Mouse (Mus musculus): Measurements from ENCODE around the gene Lrrc10. TPM values are rescaled to one million over a fixed set of nuclear protein-coding genes. Genes with fewer than 3 reads are reported as not detected.
A peak's percentile ranks its signal among the peaks of the same experiment; 100 is the strongest.
"Not testable (repeated sequence)": the region's sequence is repeated elsewhere in the genome, so short reads cannot be mapped to it uniquely, and the experiment has no call there.

The Lrrc10 gene
- total and polyA plus RNA-seq, 2 experiments from 2014 or later: 0.16 TPM; not detected in 1

DNA sequence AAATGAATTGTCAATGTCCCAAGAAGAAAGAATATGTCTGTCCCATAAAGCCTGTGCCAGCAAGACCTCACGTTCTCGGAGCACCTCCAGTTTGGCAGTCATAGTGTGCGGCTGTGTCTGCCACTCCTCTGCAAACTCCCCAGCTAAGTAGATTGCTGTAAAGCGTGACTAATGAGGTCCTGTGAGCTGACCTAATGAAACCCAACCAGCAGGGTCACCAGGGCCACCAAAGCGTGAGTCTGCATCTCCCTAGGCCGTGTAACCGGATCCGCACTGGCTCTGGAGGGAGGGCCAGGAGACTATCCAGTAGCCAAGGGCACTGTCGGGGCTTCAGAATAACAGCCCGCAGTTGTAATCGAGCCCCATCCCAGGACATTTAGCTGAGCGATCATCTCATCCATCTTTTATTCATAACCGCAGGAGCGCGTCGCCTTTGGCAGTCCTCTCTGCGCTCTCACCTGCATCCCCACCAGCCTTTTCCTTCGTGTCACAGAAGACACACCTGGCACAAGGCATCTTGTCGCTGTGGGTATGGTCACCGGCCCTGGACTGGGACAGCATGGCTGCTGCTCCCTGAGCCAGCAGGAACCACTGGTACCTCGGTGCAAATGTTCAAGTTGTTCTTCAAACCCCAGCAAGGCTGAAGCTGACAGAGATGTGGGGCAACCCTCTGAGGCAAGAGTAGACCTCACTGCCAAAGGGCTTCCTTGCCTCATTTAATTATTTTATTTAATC lies 24.0 kb upstream of the Lrrc10 start:
- no peak overlapping the region for H3K9ac ChIP-seq (replicated peaks; ENCODE audit: low read length)

DNA sequence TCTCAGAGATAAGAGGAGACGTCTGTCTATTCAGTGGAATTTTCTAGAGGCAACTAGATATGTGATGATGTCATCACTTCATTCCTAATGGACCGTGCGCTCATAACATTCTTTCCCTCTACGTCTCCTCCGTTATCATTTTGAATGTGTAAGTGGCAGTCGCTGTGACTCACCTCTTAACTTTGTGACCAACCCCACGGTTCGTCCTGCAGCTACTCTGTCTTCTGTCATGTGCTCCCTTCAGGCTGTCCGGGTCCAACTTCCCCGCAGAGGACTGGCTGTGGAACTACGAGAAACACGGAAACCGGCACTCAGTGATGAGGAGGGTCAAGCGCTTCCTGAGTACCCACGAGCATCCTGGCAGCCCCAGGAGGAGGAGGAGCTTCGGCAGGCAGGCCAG lies 21.4 kb upstream of the Lrrc10 start:
- no peak overlapping the region for H3K4me3 ChIP-seq (ENCODE audit: low read length)
- TF ChIP-seq CTCF (IDR thresholded peaks at IDR 0.05; ENCODE audit: low read depth): no peak
- no peaks in the 10 kb centered on the region for H3K4me1 ChIP-seq (ENCODE audit: insufficient read depth, low read length)
- H3K36me3 ChIP-seq (ENCODE audit: insufficient read depth, low read length): no peaks in the 10 kb centered on the region
- H3K4me2 ChIP-seq (ENCODE audit: low read depth, low read length): 0 out of 2 replicates have a peak overlapping the region, but pooled peaks have one; percentile 10
- no peaks in the 10 kb centered on the region for H3K27me3 ChIP-seq (ENCODE audit: insufficient read depth, low read length)
- no peaks in the 10 kb centered on the region for H3K9me3 ChIP-seq (ENCODE audit: low read length)
- WGBS: 67% methylated on average over 16 of the region's 16 CpGs
- H3K27ac ChIP-seq: no peak overlapping the region
- DNase-seq (ENCODE audit: low spot score): no peak
- H3K9ac ChIP-seq (replicated peaks; ENCODE audit: low read length): no peak overlapping the region
- ATAC-seq: no peak

More for the DNA sequence above, 24.0 kb upstream of the Lrrc10 start:
- H3K27ac ChIP-seq: no peak overlapping the region
- no peaks in the 10 kb centered on the region for H3K36me3 ChIP-seq (ENCODE audit: insufficient read depth, low read length)
- DNase-seq (ENCODE audit: low spot score) (no peak), ATAC-seq (0 out of 2 replicates have a peak, but pooled peaks have one; percentile 43)
- WGBS: 24% methylated on average over 21 of the region's 21 CpGs
- no peak overlapping the region for H3K4me3 ChIP-seq (ENCODE audit: low read length)
- H3K9me3 ChIP-seq (ENCODE audit: low read length): no peaks in the 10 kb centered on the region
- H3K4me1 ChIP-seq (ENCODE audit: insufficient read depth, low read length): no peaks in the 10 kb centered on the region
- H3K4me2 ChIP-seq (ENCODE audit: low read depth, low read length): no peak overlapping the region
- TF ChIP-seq CTCF (IDR thresholded peaks at IDR 0.05; ENCODE audit: low read depth): no peak
- H3K27me3 ChIP-seq (ENCODE audit: insufficient read depth, low read length): no peaks in the 10 kb centered on the region

DNA sequence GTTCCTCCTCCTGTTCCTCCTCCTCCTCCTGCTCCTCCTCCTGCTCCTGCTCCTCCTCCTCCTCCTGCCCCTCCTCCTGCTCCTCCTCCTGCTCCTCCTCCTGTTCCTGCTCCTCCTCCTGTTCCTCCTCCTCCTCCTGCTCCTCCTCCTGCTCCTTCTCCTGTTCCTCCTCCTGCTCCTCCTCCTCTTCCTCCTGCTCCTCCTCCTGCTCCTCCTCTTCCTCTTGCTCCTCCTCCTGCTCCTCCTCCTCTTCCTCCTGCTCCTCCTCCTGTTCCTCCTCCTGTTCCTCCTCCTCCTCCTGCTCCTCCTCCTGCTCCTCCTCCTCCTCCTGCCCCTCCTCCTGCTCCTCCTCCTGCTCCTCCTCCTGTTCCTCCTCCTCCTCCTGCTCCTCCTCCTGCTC lies 19.4 kb upstream of the Lrrc10 start:
- H3K27ac ChIP-seq; H3K9ac ChIP-seq (replicated peaks; ENCODE audit: low read length); H3K4me3 ChIP-seq (ENCODE audit: low read length); ATAC-seq; H3K36me3 ChIP-seq (ENCODE audit: insufficient read depth, low read length); H3K27me3 ChIP-seq (ENCODE audit: insufficient read depth, low read length); H3K9me3 ChIP-seq (ENCODE audit: low read length); DNase-seq (ENCODE audit: low spot score); H3K4me2 ChIP-seq (ENCODE audit: low read depth, low read length); H3K4me1 ChIP-seq (ENCODE audit: insufficient read depth, low read length): not testable (repeated sequence)

DNA sequence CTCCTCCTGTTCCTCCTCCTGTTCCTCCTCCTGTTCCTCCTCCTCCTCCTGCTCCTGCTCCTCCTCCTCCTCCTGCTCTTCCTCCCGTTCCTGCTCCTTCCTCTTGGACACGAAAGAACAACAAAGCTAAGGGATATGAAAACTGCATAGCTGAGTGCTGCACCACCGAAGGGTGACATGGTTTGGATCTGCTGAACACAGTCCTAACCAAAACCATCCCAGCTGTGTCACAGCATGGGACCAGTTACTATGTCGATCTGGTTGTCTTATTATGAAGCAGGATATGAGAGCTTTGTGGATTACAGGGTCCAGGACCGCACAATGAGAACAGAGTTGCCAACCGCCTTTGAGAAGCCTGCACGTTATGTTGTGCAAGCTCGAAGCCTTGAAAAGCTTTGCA lies 19.0 kb upstream of the Lrrc10 start:
- no peaks in the 10 kb centered on the region for H3K27me3 ChIP-seq (ENCODE audit: insufficient read depth, low read length)
- no peaks in the 10 kb centered on the region for H3K4me1 ChIP-seq (ENCODE audit: insufficient read depth, low read length)
- H3K9ac ChIP-seq (replicated peaks; ENCODE audit: low read length): no peak overlapping the region
- DNase-seq (ENCODE audit: low spot score) (no peak), ATAC-seq (no peak)
- no peaks in the 10 kb centered on the region for H3K9me3 ChIP-seq (ENCODE audit: low read length)
- no peaks in the 10 kb centered on the region for H3K36me3 ChIP-seq (ENCODE audit: insufficient read depth, low read length)
- no peak for TF ChIP-seq CTCF (IDR thresholded peaks at IDR 0.05; ENCODE audit: low read depth)
- H3K4me2 ChIP-seq (ENCODE audit: low read depth, low read length): no peak overlapping the region
- 81% methylated on average over 8 of the region's 8 CpGs for WGBS
- H3K27ac ChIP-seq: no peak overlapping the region
- H3K4me3 ChIP-seq (ENCODE audit: low read length): no peak overlapping the region

DNA sequence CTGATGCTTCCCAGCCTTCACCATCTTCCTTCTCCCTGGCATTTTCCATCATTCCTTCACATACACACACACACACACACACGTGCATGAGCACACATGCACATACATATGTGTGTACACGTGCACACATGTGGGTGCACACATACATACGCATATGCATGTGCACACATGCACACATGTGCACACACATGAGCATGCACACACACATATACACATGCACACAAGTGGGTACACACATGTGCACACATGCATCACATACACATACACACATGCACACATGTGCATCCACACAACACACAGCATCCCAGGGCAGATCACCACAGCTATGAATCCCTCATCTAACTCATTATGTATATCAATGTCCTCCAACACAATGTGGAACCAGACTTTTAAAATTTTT lies 14.0 kb upstream of the Lrrc10 start:
- Histone ChIP-seq H3K4me3 (ENCODE audit: low read length) (no peak overlapping the region), H3K9me3 (ENCODE audit: low read length) (no peaks in the 10 kb centered on the region), H3K36me3 (ENCODE audit: insufficient read depth, low read length) (no peaks in the 10 kb centered on the region), H3K4me2 (ENCODE audit: low read depth, low read length) (no peak overlapping the region), H3K27ac (no peak overlapping the region), H3K9ac (replicated peaks; ENCODE audit: low read length) (no peak overlapping the region), H3K4me1 (ENCODE audit: insufficient read depth, low read length) (no peaks in the 10 kb centered on the region), H3K27me3 (ENCODE audit: insufficient read depth, low read length) (no peaks in the 10 kb centered on the region)
- no peak for ATAC-seq
- no peak for DNase-seq (ENCODE audit: low spot score)
- 88% methylated on average over 3 of the region's 3 CpGs for WGBS
- TF ChIP-seq CTCF (IDR thresholded peaks at IDR 0.05; ENCODE audit: low read depth): no peak

DNA sequence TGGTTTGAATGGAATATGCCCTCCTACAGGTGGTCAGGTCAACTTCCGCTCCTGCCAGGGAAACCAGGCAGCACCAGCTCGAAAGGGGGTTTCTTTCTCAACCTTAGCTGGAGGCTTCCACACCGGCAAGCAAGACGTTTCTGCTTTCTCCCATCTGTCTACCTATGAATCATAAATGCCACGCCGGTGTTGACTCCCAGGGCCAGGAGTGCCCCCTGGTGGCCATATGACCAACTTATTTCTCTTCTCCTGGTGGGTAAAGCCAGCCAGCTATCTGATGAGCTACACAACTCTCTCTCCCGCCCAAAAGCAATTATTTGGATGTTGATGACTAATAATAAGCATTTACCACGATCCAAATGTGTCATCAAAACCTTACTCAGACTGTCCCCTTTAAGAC lies 11.4 kb upstream of the Lrrc10 start:
- H3K4me2 ChIP-seq (ENCODE audit: low read depth, low read length): no peak overlapping the region
- 26% methylated on average over 8 of the region's 8 CpGs for WGBS

DNA sequence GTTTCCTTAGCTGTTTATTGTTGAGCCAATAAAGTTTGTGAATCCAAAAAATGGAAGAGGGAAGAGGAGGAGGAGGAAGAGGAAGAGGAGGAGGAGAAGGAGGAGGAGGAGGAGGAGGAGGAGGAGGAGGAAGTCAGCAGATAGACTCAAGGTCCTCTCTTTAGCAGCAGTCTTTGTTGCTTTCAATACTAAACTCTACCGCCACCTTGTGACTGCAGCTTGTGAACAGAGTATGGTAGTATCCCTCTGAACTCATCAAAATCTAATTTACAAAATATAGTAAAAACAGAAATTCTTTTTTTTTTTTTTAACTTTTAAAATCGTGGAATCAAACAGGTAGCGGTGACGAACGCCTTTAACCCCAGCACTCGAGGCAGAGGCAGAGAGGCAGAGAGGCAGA lies 4.8 kb upstream of the Lrrc10 start:
- H3K27ac ChIP-seq: no peak overlapping the region
- no peak overlapping the region for H3K9ac ChIP-seq (replicated peaks; ENCODE audit: low read length)
- H3K36me3 ChIP-seq (ENCODE audit: insufficient read depth, low read length): no peaks in the 10 kb centered on the region
- 76% methylated on average over 6 of the region's 6 CpGs for WGBS
- peak; percentile 59 for TF ChIP-seq CTCF (IDR thresholded peaks at IDR 0.05; ENCODE audit: low read depth)
- H3K4me3 ChIP-seq (ENCODE audit: low read length): no peak overlapping the region
- no peaks in the 10 kb centered on the region for H3K4me1 ChIP-seq (ENCODE audit: insufficient read depth, low read length)
- 0 out of 2 replicates have a peak, but pooled peaks have one; percentile 39 for ATAC-seq
- no peaks in the 10 kb centered on the region for H3K27me3 ChIP-seq (ENCODE audit: insufficient read depth, low read length)
- H3K4me2 ChIP-seq (ENCODE audit: low read depth, low read length): no peak overlapping the region
- peak; percentile 68 for DNase-seq (ENCODE audit: low spot score)
- no peaks in the 10 kb centered on the region for H3K9me3 ChIP-seq (ENCODE audit: low read length)

More for the DNA sequence above, 11.4 kb upstream of the Lrrc10 start:
- no peak overlapping the region for H3K4me3 ChIP-seq (ENCODE audit: low read length)
- no peaks in the 10 kb centered on the region for H3K4me1 ChIP-seq (ENCODE audit: insufficient read depth, low read length)
- H3K27ac ChIP-seq: no peak overlapping the region
- H3K27me3 ChIP-seq (ENCODE audit: insufficient read depth, low read length): no peaks in the 10 kb centered on the region
- DNase-seq (ENCODE audit: low spot score) (peak; percentile 89), ATAC-seq (peak; percentile 55)
- H3K9ac ChIP-seq (replicated peaks; ENCODE audit: low read length): no peak overlapping the region
- TF ChIP-seq CTCF (IDR thresholded peaks at IDR 0.05; ENCODE audit: low read depth): peak; percentile 88
- no peaks in the 10 kb centered on the region for H3K9me3 ChIP-seq (ENCODE audit: low read length)
- no peaks in the 10 kb centered on the region for H3K36me3 ChIP-seq (ENCODE audit: insufficient read depth, low read length)

Measured in hindbrain, postnatal 0 days (tissue).